Mouse (Mus musculus) kidney, postnatal 4 days (tissue): ENCODE results near the gene Uvrag.

Experiments used
- DNase-seq, 2 experiments: peaks; one replicate each; pipeline ENCODE4 v3.0.0; 2021; ENCODE audit warnings: mixed read lengths in 2 of 2

The Uvrag gene

GRCm38 (mm10) chr7:99140984-99141918 lies at the start of gene Uvrag:
Gene Uvrag (minus strand): TSS chr7:99141141.
- peak; percentile 99 for DNase-seq

GRCm38 (mm10) chr7:99189885-99190284 lies 48.9 kb upstream of the Uvrag start:
- DNase-seq, result no peak

GRCm38 (mm10) chr7:99188630-99189029 lies 47.7 kb upstream of the Uvrag start:
- no peak for DNase-seq

- DNase-seq, result no peak
These were observed 46.5 kb upstream of the Uvrag start for GRCm38 (mm10) chr7:99187451-99187850.

GRCm38 (mm10) chr7:99185405-99185804 lies 44.5 kb upstream of the Uvrag start:
- no peak for DNase-seq

- no peak for DNase-seq
These were observed 42.8 kb upstream of the Uvrag start for GRCm38 (mm10) chr7:99183751-99184150.

GRCm38 (mm10) chr7:99182432-99183172 lies 41.7 kb upstream of the Uvrag start, which contains the start of gene Dgat2:
Gene Dgat2 (minus strand): TSS chr7:99182719.
- peak; percentile 93 to 95 for DNase-seq

GRCm38 (mm10) chr7:99181619-99182431 lies 40.9 kb upstream of the Uvrag start:
- no peak for DNase-seq

- no peak for DNase-seq
These were observed 39.2 kb upstream of the Uvrag start for GRCm38 (mm10) chr7:99180162-99180561.

GRCm38 (mm10) chr7:99179271-99179670 lies 38.3 kb upstream of the Uvrag start:
- no peak for DNase-seq

- DNase-seq, result no peak
These were observed 36.4 kb upstream of the Uvrag start for GRCm38 (mm10) chr7:99177386-99177785.

- no peak for DNase-seq
These were observed 34.7 kb upstream of the Uvrag start for GRCm38 (mm10) chr7:99175666-99176065.

- no peak for DNase-seq
These were observed 34.2 kb upstream of the Uvrag start for GRCm38 (mm10) chr7:99175118-99175517.

- DNase-seq, result no peak
These were observed 33.1 kb upstream of the Uvrag start for GRCm38 (mm10) chr7:99174006-99174405.

- DNase-seq, result peak in 1 of 2 experiments; percentile 40
These were observed 32.0 kb upstream of the Uvrag start for GRCm38 (mm10) chr7:99172898-99173297.

- peak; percentile 36 to 61 for DNase-seq
These were observed 31.0 kb upstream of the Uvrag start for GRCm38 (mm10) chr7:99171730-99172463.

GRCm38 (mm10) chr7:99170519-99170918 lies 29.6 kb upstream of the Uvrag start:
- no peak for DNase-seq

- no peak for DNase-seq
These were observed 28.9 kb upstream of the Uvrag start for GRCm38 (mm10) chr7:99169717-99170403.

GRCm38 (mm10) chr7:99168756-99169155 lies 27.8 kb upstream of the Uvrag start:
- no peak for DNase-seq

- DNase-seq, result peak; percentile 66 to 82
These were observed 27.0 kb upstream of the Uvrag start for GRCm38 (mm10) chr7:99167939-99168338.

GRCm38 (mm10) chr7:99166159-99166558 lies 25.2 kb upstream of the Uvrag start:
- DNase-seq, result no peak
